Mouse (Mus musculus) CH12.LX (cell line): ENCODE data around the gene Hist1h4d.

Experiments
- CHD2 ChIP-seq: IDR thresholded peaks from 2 replicates; pipeline ENCODE4 v1.6.1; 2011; ENCODE audit warnings: low read length, improper control_type of control experiment
- CTCF ChIP-seq, 2 experiments: IDR thresholded peaks in 1 of 2; conservative IDR thresholded peaks in 1 of 2; 2 replicates each; pipeline ENCODE4 v1.5.1; 2011 to 2012; ENCODE audit warnings: low read depth in 2 of 2, low read length in 2 of 2, improper control_type of control experiment in 1 of 2, inconsistent platforms in 1 of 2, mild to moderate bottlenecking in 1 of 2, moderate library complexity in 1 of 2
- EP300 ChIP-seq: IDR thresholded peaks from 2 replicates; pipeline ENCODE4 v1.6.1; 2011; ENCODE audit warnings: low read length, improper control_type of control experiment
- MYC ChIP-seq: IDR thresholded peaks from 2 replicates; pipeline ENCODE4 v1.6.1; 2011; ENCODE audit warnings: low read depth, mild to moderate bottlenecking, improper control_type of control experiment, low read length
- POLR2A ChIP-seq: IDR thresholded peaks from 2 replicates; pipeline ENCODE4 v1.6.1; 2011; ENCODE audit warnings: low read depth, mild to moderate bottlenecking, improper control_type of control experiment, low read length
- SMC3 ChIP-seq: IDR thresholded peaks from 2 replicates; pipeline ENCODE4 v1.6.1; 2011; ENCODE audit warnings: low read depth, low read length, improper control_type of control experiment
- UBTF ChIP-seq: IDR thresholded peaks from 2 replicates; pipeline ENCODE4 v1.6.1; 2012; ENCODE audit warnings: low read depth, mild to moderate bottlenecking, inconsistent platforms, low read length, improper control_type of control experiment, moderate library complexity
- ZNF384 ChIP-seq: IDR thresholded peaks from 2 replicates; pipeline ENCODE4 v1.6.1; 2012; ENCODE audit warnings: low read depth, low read length, improper control_type of control experiment, inconsistent platforms

DNA sequence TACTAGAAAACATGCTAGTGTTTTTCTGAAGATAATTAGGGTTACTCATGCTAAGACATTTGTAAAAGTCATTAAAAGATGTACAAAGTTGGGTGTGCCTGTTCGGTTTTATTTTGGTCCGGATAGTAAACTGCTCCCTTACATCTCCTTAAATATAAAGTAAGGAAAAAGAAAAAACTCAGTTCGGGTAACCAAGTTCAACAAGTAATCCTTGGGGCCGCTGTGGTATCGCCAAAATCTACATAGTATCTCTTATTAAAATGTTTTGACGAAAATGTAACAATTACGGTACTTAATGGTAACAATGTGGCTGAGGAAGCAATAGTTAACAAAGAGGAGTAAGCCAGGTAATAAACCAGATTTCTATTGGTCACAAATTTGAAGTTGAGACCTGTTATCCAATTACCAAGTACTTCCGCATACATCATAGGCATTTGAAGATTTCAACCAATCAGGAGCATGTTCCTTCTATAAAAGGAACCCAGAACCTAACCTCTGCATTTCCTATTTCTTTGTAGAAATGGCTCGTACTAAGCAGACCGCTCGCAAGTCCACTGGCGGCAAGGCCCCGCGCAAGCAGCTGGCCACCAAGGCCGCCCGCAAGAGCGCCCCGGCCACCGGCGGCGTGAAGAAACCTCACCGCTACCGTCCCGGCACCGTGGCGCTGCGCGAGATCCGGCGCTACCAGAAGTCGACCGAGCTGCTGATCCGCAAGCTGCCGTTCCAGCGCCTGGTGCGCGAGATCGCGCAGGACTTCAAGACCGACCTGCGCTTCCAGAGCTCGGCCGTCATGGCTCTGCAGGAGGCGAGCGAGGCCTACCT, 37.2 kb upstream of the Hist1h4d start, which contains the start of gene Hist1h3f:
- TF ChIP-seq POLR2A (peak; percentile 98), EP300 (no peak), CHD2 (peak; percentile 93), MYC (peak; percentile 82), SMC3 (no peak), CTCF (conservative IDR thresholded peaks at IDR 0.05 in 1 of 2, IDR thresholded peaks at IDR 0.05 in 1 of 2; ENCODE audit: low read depth in 2 of 2, low read length in 2 of 2) (no peak), ZNF384 (no peak), UBTF (peak; percentile 90)
